Mouse (Mus musculus) MEL (cell line): Measurements from ENCODE around the gene Prcc.

Experiments used
- CTCF ChIP-seq, 3 experiments: IDR thresholded peaks in 2 of 3; conservative IDR thresholded peaks in 1 of 3; 2 replicates each; pipeline ENCODE4 v1.5.1; 2011 to 2012; ENCODE audit warnings: low read length in 3 of 3, low read depth in 2 of 3, mild to moderate bottlenecking in 2 of 3, improper control_type of control experiment in 1 of 3, inconsistent platforms in 1 of 3, mixed read lengths in 1 of 3, moderate library complexity in 1 of 3; ENCODE audit not compliant: control insufficient read depth in 1 of 3, insufficient read depth in 1 of 3, poor library complexity in 1 of 3, severe bottlenecking in 1 of 3
- MAX ChIP-seq: IDR thresholded peaks from 2 replicates; pipeline ENCODE4 v1.6.1; 2011; ENCODE audit warnings: low read length, improper control_type of control experiment
- MAZ ChIP-seq: IDR thresholded peaks from 2 replicates; pipeline ENCODE4 v1.6.1; 2012; ENCODE audit warnings: low read depth, mild to moderate bottlenecking, inconsistent platforms, low read length, improper control_type of control experiment
- MXI1 ChIP-seq: IDR thresholded peaks from 2 replicates; pipeline ENCODE4 v1.6.1; 2011; ENCODE audit warnings: mild to moderate bottlenecking, low read depth, low read length, improper control_type of control experiment
- POLR2A ChIP-seq, 2 experiments: IDR thresholded peaks; 2 replicates each; pipeline ENCODE4 v1.6.1; 2011 to 2012; ENCODE audit warnings: low read length in 2 of 2, mild to moderate bottlenecking in 2 of 2, control low read depth in 1 of 2, improper control_type of control experiment in 1 of 2, low read depth in 1 of 2, moderate library complexity in 1 of 2; ENCODE audit not compliant: control insufficient read depth in 1 of 2, insufficient read depth in 1 of 2, poor library complexity in 1 of 2
- RCOR1 ChIP-seq: IDR thresholded peaks from 2 replicates; pipeline ENCODE4 v1.6.1; 2012; ENCODE audit warnings: low read depth, mild to moderate bottlenecking, inconsistent platforms, low read length, improper control_type of control experiment
- TAL1 ChIP-seq: IDR thresholded peaks from 2 replicates; pipeline ENCODE4 v1.6.1; 2012; ENCODE audit warnings: mild to moderate bottlenecking, inconsistent platforms, low read length, moderate library complexity, mixed read lengths
- TCF12 ChIP-seq: IDR thresholded peaks from 2 replicates; pipeline ENCODE4 v1.6.1; 2014; ENCODE audit warnings: low read depth, mild to moderate bottlenecking, inconsistent platforms, low read length, improper control_type of control experiment, moderate library complexity
- USF1 ChIP-seq: IDR thresholded peaks from 2 replicates; pipeline ENCODE4 v1.6.1; 2014; ENCODE audit warnings: low read depth, mild to moderate bottlenecking, inconsistent platforms, low read length, improper control_type of control experiment, moderate library complexity
- USF2 ChIP-seq, 2 experiments: IDR thresholded peaks; 2 replicates each; pipeline ENCODE4 v1.6.1; 2011 to 2012; ENCODE audit warnings: improper control_type of control experiment in 2 of 2, low read length in 2 of 2, borderline replicate concordance in 1 of 2, inconsistent platforms in 1 of 2, low read depth in 1 of 2, mild to moderate bottlenecking in 1 of 2; ENCODE audit not compliant: insufficient read depth in 1 of 2

- TF ChIP-seq POLR2A (IDR thresholded peaks at IDR 0.05; ENCODE audit: control insufficient read depth in 1 of 2, insufficient read depth in 1 of 2, low read depth in 1 of 2, low read length in 2 of 2, poor library complexity in 1 of 2) = no peak
- no peak for TF ChIP-seq TAL1
- no peak for TF ChIP-seq CTCF (IDR thresholded peaks at IDR 0.05 in 2 of 3, conservative IDR thresholded peaks at IDR 0.05 in 1 of 3; ENCODE audit: control insufficient read depth in 1 of 3, insufficient read depth in 1 of 3, low read depth in 2 of 3, low read length in 3 of 3, poor library complexity in 1 of 3, severe bottlenecking in 1 of 3)
- no peak for TF ChIP-seq USF2 (IDR thresholded peaks at IDR 0.05; ENCODE audit: borderline replicate concordance in 1 of 2, insufficient read depth in 1 of 2, low read depth in 1 of 2, low read length in 2 of 2)
- no peak for TF ChIP-seq TCF12
- TF ChIP-seq USF1 = no peak
- no peak for TF ChIP-seq MAX
- TF ChIP-seq MAZ = no peak
- peak; percentile 23; the same call in 1 of the 2 replicates for TF ChIP-seq MXI1
- TF ChIP-seq RCOR1 = no peak
Measured at GRCm38 (mm10) chr3:87884291-87884690, 1.1 kb downstream of the Prcc start.
